Mouse (Mus musculus): ENCODE results near the gene Gm815. TPM values are rescaled to one million over a fixed set of nuclear protein-coding genes. Genes with fewer than 3 reads are reported as not detected.

The Gm815 gene
- not detected in 2 replicates for polyA plus RNA-seq (2012; rRNA removed)

DNA sequence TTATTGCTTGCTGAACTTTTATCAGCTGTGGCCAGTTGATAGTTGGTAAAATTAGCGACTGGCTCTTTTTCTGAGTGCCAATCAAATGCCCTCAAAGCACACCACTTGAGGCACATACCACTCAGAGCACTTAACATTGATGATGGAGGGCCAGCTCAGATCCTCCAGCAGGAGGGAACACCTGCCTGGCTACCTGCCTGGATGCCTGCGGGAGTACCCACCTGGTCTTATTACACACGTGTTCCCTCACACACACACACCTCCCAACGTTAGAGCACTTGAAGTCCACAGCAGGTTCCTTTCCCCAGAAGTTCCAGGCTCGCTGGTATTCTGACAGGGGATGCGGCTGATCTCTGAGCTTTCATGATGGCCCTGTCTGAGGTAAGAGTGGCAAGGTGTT lies at the start of gene Gm815:
TSS of gene Gm815 (plus strand) at position 266 of the 400 bp plus-strand sequence.

All from stomach, adult 2 months (tissue).